Mouse (Mus musculus) E14TG2a.4 (cell line): Measurements from ENCODE around the gene Gpi1.

Experiments used
- H3K27me3 ChIP-seq: 2 replicates; pipeline ENCODE4 v1.6.1; 2014; ENCODE audit warnings: low read length, control low read depth; ENCODE audit not compliant: insufficient read depth
- H3K36me3 ChIP-seq: 2 replicates; pipeline ENCODE4 v1.6.1; 2014; ENCODE audit warnings: low read length, control low read depth; ENCODE audit not compliant: insufficient read depth
- H3K4me1 ChIP-seq: replicated peaks from 2 replicates; pipeline ENCODE4 v1.6.1; 2014; ENCODE audit warnings: low read depth, low read length, control low read depth
- H3K4me3 ChIP-seq: replicated peaks from 2 replicates; pipeline ENCODE4 v1.5.1; 2014; ENCODE audit warnings: mild to moderate bottlenecking, low read length
- H3K9me3 ChIP-seq: 2 replicates; pipeline ENCODE4 v1.6.1; 2014; ENCODE audit warnings: low read length, control low read depth
- CTCF ChIP-seq: conservative IDR thresholded peaks from 2 replicates; pipeline ENCODE4 v1.5.1; 2014; ENCODE audit warnings: low read length
- NANOG ChIP-seq: IDR thresholded peaks from 2 replicates; pipeline ENCODE4 v1.6.1; 2014; ENCODE audit warnings: borderline replicate concordance, low read length, mixed read lengths
- POU5F1 ChIP-seq: IDR thresholded peaks from 2 replicates; pipeline ENCODE4 v1.6.1; 2014; ENCODE audit warnings: low read length, borderline replicate concordance

Gpi1 gene

DNA sequence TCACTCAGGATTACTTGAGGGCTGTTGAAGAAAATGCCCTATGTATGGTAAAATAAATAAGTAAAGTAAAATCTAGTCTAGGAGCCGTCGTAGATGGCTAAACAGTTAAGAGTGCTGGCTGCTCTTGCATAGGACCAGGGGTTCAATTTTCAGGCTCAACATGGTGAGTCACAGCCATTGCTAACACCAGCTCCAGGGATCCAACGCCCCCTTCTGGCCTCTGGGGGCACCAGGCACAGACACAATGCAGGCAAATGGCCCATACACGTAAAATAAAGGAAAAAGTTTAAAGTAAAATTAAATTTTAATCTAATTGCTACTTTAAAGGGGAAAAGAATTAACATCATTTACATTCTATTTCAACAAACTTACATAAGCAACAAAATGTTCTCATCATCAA, 63.3 kb downstream of the Gpi1 start:
- Histone ChIP-seq H3K4me3 (peak overlapping the region; percentile 98), H3K4me1 (peaks cover 66% of the 10 kb centered on the region), H3K27me3 (no peaks in the 10 kb centered on the region), H3K36me3 (peaks cover 44% of the 10 kb centered on the region), H3K9me3 (no peaks in the 10 kb centered on the region)
- TF ChIP-seq CTCF (peak; percentile 90), NANOG (no peak)

DNA sequence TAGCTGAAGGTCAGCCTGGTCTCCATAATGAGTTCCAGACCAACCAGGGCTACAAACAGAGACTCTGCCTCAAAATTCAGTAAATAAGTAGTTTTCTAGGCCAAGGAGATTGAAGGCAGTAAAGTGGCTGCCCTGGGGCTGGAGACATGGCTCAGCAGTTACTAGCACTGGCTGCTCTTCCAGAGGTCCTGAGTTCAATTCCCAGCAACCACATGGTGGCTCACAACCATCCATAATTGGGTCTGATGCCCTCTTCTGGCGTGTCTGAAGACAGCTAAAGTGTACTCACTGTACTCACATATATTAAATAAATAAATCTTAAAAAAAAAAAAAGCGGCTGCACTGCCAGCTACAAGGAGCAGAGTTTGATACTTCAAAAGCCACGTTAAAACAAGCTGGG, 64.1 kb downstream of the Gpi1 start:
- Histone ChIP-seq H3K27me3 (no peaks in the 10 kb centered on the region), H3K36me3 (peaks cover 52% of the 10 kb centered on the region), H3K4me1 (peaks cover 69% of the 10 kb centered on the region), H3K9me3 (no peaks in the 10 kb centered on the region), H3K4me3 (peak overlapping the region; percentile 98)
- TF ChIP-seq NANOG = no peak
- no peak for TF ChIP-seq POU5F1
- TF ChIP-seq CTCF = peak; percentile 17

DNA sequence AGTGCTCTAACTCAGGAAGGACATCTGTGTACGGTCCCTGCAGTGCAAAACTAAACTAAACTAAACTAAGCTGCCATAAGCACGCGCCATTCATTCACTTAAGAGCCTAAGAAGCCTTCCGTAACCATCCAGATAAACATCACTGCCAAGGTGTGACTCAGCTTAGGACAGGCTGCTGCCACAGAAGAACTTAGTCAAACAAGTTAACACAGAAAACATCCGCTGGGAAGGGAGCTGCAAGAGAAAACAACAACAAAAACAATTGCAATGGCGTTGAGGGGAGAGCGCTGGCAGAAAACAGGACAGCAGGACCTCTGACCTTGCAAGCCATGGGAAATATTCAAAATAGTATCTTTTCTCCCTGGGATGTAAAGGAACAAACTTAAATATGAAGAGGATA, 65.5 kb downstream of the Gpi1 start:
- peaks cover 65% of the 10 kb centered on the region for H3K36me3 ChIP-seq
- H3K4me3 ChIP-seq = peak overlapping the region; percentile 98; the same call in 1 of the 2 replicates
- TF ChIP-seq NANOG = no peak
- TF ChIP-seq POU5F1 = no peak
- TF ChIP-seq CTCF = no peak
- H3K9me3 ChIP-seq = no peaks in the 10 kb centered on the region
- H3K4me1 ChIP-seq = peaks cover 59% of the 10 kb centered on the region
- H3K27me3 ChIP-seq = no peaks in the 10 kb centered on the region

DNA sequence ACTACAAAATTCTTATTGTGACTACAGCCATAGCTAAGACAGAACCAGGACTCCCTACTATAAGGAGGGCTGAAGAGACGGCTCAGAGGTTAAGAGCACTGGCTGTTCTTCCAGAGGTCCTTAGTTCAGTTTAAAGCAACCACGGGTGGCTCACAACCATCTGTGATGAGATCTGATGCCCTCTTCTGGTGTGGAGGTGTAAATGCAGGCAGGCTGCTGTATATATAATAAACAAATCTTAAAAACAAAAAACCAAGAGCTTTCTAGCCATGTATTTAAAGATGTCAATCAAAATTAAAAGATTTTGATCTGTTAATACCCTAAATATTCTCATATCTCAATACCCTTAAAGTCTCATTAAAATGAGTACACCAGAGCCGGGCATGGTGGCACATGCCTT, 71.0 kb downstream of the Gpi1 start:
- Histone ChIP-seq H3K9me3 (no peaks in the 10 kb centered on the region), H3K27me3 (no peaks in the 10 kb centered on the region), H3K4me1 (peaks cover 60% of the 10 kb centered on the region), H3K4me3 (no peak overlapping the region), H3K36me3 (peaks cover 97% of the 10 kb centered on the region)
- TF ChIP-seq NANOG (no peak), CTCF (peak; percentile 70), POU5F1 (no peak)

DNA sequence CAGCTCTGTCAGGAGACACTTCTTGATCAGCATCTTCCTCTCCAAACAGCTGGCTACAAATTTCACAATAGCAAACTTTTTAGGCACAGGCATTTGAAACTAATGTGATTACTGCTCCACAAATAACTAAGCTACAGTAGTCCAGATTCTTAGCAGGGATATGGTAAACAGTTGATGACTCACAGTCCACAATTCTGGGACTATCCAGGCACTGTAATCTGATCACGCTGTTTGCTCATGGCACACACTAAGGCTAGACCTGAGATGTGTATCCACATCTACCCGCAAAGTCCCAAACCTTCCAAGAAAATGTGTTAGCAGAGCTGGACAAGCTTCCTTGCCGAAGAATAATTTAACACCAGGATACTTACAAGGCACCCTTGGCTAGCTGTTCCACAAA, 72.1 kb downstream of the Gpi1 start:
- Histone ChIP-seq H3K4me1 (peaks cover 56% of the 10 kb centered on the region), H3K27me3 (no peaks in the 10 kb centered on the region), H3K9me3 (no peaks in the 10 kb centered on the region), H3K4me3 (no peak overlapping the region), H3K36me3 (peaks cover 98% of the 10 kb centered on the region)
- TF ChIP-seq POU5F1 = no peak
